Mouse (Mus musculus): Measurements from ENCODE around the gene Rprml.
A peak's percentile ranks its signal among the peaks of the same experiment; 100 is the strongest.

The Rprml gene

DNA sequence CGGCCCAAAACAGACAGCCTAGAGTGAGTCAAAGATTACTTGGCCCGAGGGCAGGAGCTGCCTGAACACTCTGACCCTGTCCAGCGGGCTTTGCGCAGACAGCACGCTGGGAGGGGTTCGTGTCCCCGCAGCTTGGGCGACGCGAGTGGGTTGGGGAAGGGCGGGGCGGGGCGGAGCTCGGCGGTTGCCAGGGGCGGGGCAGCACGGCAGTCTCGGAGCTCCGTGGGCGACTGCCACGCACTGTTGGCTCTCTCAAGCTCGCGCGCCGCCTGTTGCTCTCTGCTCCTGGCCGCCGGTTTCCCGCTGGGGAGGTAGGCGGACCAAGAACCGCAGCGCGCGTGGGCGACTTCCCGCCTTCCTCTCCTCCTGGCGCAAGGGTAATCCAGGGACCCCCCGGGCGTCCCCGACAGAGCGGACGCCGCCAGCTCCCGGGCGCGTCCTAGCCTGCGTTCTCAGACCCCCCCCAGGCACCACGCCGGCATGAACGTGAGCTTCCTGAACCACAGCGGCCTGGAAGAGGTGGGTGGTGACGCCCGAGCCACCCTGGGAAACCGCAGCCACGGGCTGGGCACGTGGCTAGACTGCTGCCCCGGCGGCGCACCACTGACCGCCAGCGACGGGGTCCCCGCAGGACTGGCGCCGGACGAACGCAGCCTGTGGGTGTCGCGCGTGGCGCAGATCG is at the start of gene Rprml:
Rprml (plus strand) TSS at position 270 of the 682 bp plus-strand sequence.
- DNase-seq = no peak

DNA sequence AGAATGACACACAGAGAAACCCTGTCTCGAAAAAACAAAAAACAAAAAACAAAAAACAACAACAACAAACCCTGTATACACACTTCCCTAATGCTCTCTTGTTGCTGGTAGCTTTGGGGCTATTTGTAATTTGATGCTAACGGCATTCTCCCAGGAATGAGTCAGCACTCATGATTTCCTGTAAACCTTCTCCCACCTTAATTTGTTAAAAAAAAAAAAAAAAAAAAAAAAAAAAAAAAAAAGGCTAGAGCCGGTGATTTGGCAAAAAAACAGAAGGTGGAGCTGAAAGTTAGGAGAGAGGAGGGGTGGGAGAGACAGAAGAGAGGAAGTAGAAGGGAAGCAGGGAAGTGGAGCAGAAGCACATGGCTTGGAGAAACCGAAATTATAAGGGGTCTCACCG is 42.8 kb upstream of the Rprml start:
- DNase-seq = no peak

DNA sequence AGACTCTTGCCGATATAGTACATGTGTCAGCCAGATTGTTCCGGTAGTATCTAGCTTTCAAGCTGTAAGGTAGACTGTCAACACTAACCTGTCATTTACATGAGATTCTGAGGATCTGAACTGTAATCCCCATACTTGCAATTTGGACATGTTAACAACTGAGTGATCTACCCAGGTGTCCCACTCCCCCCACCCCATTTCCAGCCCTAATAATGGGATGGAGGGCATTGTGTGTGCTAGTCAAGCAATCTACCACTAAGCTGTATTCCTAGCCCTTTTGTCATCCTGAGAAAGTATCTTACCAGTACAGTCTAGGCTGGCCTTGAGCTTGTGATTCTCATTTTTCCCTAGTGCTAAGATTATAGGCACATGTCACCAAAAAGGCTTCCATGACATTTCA is 38.6 kb upstream of the Rprml start:
- no peak for DNase-seq

DNA sequence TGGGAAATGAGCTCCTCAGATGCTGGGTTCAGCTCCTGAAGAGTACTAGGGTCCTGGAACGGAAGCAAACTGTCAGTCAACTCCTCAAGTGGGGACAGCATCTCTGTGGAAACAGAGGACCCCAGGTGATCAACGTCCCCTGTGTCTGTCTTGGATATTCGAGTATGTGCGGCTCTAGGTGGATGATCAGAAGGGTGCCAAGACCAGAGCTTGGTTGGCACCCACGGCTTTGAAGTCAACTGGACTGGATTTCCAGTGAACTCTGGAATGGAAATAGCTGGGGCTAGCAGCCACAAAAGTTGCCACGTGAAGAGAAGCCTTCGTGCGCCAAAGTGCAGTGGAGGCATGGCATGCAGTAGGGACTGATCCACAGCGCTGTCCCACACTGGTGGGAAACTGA is 28.3 kb upstream of the Rprml start, which contains the start of gene Gm884:
Gm884 (minus strand) TSS at position 101 of the 400 bp plus-strand sequence.
- DNase-seq = no peak

DNA sequence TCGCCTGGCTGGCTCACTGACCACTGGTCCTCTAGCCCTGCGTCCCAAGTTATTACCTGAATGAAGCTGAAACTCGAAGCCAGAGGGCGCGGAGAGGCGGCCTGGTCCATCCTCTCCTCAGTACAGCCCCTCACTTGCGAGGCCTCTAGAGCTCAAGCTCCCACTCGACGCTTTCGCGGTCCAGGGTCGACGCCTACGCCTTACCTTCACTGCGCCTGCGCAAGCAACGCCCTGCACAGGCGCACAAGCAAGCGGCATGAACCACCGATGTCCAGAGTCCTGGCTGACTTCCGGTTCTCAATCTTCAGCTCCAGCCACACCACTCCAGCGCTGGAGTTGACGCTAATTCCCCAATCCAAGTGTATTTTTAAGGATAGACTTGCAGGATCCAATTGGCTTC is 21.9 kb upstream of the Rprml start:
- no peak for DNase-seq

DNA sequence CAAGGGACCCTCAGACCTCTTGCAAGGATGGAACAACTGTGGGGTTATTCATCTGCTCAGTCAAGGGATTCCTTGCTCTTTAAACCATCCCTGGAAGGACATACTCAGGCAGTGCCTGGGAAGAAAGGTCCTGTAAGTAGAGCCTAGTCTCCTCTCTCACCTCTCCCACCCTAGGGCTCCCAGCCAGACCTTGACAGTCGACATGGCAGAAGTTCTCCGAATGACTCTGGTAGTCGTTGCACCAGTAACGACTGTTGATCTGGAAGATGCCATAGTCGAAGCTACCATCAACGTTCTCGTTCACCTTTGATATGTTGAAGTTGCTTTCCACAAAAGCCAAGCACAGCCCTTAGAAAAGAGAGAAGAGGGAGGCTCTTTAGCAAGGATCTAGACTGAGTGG is 14.6 kb upstream of the Rprml start:
- no peak for DNase-seq

DNA sequence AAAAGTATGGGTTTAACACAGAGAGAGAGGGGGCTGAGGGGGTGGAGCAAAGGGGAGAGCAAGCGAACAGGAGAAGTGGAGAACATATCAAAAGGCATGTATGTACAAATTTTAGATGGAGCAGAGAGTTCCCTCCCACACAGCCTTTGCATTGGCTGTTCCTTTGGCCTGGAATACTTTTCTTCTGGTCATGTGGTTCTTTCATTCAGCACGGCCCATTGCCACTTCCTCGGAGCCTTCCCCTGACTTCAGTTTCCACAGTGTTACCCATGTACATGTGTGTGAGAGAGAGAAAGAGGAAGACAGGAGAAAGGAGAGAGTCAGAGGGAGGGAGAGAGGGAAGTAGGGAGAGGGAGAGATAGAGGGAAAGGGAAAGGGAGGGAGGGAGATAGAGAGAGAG is 13.9 kb upstream of the Rprml start:
- no peak for DNase-seq

DNA sequence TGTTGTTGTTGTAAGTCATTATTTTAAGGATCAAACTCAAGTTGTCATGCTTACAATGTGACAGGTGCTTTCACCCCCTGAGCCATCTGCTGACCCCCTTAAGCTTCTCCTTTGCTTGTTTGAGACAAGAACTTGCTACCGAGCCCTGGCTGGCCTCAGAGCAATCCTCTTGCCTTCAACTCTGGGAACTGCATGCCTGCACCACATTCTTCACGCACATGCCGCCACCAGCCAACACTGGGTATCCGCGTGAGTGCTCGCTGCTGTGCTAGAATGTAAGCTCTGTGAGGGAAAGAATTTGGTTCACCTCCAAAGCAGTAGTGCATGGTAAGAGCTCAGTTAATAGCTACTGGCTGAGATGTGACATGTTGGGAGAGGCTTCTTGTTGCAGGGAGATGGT is 13.1 kb upstream of the Rprml start:
- no peak for DNase-seq

DNA sequence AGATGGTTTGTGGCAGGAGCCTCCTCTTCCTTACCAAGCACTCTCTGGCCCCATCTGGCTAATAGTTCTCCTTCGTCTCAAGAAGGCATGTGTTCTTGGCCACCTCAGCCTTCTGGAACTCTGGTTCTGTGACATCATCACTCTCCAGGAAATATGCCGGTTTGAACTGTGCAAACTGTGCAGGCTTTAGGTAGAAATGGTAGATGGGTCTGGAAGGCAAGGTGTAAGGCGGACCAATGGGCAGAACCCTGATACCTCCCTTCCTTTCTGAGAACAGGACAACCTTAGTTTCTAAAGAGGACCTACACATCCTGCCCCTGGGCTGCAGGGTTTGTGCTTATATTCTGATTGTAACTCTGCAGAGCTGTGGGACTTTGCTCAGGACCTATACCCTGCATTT is 10.6 kb upstream of the Rprml start, which contains the start of gene Lyzl6:
Lyzl6 (minus strand) TSS at position 101 of the 400 bp plus-strand sequence.
- DNase-seq = no peak

DNA sequence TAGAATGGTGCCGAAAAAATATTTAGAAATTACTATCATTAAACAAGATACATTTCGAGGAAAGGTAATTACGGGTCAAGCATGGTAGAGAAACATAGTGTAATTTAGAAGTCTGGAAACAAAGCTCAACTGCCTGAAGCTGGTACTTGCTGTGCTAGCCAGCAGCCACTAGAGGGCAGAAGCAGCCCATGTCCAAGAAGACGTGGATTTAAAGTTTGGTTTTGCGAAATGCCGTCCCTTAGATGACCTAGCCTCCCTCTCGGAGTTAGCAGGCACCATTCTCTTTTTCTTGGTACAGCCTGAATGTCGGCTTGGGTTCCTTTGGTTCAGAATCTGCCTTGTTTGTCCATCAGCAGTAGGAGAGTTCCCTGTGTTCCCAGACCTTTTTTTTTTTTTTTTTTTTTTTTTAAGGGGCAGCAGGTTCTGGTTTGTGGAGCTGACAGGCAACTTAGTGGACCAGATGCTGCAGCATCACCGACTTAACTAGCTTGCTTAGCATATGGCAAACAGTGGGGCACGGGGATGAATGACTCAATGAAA is 9.9 kb upstream of the Rprml start:
- peak in 1 of 2 experiments; percentile 55 for DNase-seq

DNA sequence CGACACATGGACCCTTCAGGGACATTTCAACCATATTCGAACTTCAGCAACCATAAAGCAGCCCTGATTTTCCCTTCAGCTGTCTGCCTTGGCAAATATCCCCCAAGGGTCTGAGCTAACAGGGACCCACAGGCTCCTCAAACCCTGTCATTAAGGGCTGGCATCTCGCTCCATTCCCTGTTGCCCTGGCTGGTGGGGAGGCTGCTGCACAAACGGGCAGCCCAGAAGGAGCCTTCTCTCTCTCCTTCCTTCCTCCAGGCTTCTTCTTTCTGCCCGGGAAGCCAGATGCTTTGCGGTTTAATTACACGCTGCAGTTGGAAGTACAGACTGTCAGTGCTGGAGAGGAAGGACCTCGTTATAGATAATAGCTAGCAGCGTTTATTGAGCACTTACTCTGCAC is 6.2 kb upstream of the Rprml start:
- DNase-seq = no peak

DNA sequence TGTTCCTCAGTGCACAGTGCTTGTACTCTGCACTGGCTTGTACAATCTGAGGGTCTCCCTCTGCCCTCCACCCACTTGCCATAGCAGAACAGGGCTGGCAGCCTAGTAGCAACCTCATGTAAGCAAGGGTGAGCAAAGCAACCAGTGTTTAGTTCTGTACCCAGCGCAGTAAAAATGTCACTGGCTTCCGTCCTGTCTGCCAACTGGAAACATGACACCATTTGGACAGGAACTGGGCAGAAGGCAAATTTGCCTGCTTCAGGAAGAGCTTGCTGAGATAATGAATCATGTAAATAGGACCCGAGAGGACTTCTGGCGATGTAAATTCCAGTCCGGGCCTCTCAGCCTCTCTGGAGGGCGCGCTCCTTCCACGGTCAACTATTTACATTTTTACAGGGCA is 3.6 kb upstream of the Rprml start:
- no peak for DNase-seq

DNA sequence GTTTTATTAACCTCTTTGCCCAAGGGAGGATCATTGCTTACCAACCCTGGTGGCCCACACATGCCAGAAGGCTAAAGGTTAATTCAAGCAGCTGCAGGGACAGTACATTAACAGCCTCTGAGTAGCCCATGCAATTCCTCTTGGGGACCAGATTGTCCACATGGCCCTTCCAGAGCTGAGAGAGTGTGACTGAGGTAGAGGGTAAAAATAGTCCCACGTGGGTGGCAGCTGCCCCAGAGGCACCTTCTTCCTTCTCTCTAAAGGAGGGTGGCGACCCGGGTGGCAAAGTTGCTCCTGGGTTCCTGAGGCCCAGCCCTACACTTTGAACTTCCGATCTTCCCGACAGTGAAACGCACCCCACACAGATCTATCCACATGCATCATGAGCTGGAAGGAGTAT is 3.1 kb upstream of the Rprml start:
- DNase-seq = no peak

DNA sequence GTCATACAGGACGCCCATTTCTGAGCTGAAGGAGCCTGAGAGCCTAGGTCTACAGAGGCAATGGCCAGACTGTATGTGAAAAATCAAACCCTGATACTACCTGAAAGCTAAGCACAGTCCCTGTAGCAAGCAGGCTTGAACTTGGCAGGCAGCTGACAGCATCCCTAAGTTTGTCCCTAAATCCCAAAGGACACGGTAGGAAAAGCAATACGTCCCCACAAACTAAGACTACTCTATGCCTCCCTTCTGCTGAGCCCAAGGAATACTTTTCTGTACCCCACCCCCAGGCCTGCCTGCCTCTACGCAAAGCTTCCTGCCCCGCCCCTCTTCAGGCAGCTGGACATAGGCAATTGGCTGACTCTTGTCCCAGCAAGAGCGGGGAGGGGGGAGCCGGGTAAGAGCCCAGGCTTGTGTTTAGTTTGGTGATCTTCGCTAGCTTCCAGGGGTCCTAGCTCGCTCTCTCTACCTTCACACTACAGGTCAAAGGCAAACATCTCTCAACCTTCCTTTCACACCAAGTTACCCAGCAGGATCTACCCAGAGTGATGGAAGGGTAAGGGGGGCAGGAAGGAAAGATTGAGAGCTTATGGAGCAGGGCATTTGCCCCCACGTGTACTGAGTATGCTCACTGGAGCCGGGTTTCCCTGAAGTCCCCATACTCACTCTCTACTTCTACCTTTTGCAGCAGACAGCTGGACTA is 1.3 kb upstream of the Rprml start:
- DNase-seq = no peak

DNA sequence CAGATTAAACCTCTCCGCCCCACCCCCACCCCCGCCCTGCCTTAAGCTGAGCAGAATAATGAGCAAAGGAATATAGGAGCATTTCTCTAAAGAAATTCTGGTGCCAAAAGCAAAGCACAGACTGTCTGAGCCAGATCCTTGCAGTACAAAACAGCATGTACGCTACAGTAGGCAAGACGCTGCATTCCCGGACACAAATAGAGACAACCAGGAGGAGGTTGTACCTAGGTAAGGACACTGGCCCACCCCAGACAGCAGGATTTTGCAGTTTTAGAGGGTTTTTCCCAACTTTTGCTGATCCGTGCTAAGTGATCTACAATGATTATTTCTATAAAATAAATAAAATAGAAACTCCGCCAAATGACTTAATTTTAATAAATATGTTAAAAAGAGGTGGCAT is 714 bp upstream of the Rprml start:
- no peak for DNase-seq

DNA sequence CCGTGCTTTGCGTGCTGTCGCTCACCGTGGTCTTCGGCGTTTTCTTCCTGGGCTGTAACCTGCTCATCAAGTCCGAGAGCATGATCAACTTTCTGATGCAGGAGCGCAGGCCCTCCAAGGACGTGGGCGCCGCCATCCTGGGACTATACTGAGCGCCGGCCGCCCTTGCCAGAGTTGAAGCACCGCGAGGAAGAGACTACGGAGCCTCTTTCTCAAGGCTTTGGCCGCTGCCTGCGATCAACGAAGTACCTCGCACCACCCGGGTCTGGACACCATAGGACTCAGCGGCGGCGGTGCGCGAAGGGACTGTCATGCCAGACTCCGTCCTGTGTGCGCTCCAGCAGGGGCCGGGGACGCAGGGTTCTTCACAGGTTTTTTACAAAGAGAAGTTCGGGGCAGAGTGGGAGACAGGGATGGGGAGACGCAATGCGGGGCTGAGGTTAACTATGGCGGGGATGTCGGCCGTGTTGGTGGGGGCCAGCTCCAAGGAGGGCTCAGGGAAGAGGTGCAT is 668 bp downstream of the Rprml start:
- DNase-seq = no peak

DNA sequence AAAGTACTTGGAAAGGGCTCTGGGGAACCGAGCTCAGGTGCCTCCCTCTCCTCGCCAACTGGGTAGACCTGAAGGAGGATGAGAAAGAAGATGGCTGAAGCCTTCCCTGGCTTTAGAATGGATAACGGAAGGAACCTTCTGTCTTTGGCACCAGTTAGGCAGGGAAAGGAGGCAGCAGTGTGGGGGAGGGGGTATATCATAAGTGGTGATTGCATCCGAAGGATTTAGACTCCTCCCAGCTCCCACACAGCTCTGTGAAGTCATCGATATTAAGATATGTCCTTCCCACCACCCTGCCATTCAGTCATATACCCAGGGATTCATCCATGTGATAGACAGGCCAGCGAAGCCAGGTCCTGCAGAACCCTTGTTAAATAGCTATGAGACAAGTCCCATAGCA is 2.1 kb downstream of the Rprml start:
- no peak for DNase-seq

DNA sequence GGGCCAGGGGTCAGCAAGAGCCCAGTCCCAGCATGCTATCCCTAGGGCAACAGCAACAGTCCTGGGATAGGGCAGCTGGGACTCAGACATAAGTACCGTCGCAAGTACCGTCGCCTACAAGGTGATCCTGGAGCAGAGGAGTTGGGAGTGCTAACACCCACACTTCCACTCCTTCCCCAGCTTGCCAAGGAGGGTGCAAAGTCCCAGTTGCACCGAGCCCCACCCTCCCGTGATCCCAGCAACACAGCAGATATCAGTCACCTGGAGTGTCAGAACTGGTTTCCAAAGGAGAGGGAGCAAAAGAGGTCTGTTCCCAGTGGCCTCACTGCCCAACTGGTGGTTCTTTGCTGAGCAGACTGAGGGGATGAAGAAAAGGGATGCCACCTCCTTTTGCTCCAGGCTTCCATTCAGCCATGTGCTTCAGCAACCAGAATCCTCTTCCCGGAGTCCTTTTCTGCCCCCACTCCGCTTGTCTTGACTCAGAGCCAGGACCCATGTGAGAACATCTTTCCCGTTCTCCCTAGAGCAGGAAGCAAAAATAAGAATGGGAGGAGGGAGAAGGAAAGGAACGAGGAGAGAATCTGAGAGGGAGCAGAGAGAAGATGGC is 4.1 kb downstream of the Rprml start:
- DNase-seq = no peak

DNA sequence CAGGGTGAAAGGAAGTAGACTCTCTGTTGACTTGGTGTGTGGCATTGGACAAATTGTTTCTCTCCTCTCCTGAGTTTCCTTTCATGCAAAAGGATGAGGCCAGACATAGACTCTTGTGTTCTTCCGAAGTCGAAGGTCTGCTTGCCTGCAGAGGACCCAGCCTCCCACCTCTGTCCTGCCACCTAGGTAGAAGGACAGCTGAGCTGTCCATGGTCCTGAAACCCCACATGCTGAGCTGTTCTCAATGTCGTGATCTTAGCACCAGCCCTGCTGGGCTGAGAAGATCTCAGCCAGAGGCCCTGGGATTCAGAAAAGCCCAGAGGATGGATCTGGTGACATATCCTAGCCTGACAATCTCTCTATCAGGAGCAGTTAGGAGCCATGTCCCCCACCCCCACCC is 7.2 kb downstream of the Rprml start:
- DNase-seq = peak; percentile 61 to 78

DNA sequence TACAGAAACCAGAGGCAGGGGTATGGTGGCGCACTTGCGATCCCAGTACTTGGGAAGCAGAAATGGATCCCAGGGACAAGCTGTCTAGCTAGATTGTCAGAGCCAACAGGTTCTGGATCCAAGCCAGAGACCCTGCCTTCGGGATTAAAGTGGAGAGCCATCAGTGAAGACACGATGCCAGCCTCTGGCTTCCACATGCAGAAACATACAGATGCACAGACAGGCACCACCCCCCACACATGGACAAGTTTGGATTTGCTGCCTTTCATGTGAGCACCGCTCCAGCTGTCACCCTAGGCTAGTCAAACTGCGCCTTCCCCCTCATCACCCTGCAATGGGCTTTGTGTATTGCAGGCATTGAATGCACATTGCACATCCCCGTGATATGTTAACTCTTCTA is 8.8 kb downstream of the Rprml start:
- no peak for DNase-seq

DNA sequence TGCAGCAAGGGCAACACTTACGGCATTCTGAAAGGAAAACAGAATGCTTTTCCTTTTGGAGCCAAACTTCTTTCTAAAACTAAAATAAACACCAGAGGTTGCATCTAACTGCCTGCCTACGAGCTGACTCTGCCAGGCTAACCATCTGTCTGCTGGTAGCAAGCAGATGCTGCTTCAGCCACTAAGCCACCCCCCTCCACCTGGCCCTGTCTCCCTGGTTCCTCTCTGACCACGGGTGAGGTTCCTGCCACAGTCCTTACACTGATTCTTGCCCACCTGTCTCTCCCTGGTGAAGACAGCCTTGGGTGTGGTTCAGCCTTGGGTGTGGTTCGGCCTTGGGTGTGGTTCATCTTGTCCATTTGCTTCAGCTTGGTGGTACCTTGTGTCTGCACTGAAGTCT is 12.5 kb downstream of the Rprml start:
- DNase-seq = no peak

DNA sequence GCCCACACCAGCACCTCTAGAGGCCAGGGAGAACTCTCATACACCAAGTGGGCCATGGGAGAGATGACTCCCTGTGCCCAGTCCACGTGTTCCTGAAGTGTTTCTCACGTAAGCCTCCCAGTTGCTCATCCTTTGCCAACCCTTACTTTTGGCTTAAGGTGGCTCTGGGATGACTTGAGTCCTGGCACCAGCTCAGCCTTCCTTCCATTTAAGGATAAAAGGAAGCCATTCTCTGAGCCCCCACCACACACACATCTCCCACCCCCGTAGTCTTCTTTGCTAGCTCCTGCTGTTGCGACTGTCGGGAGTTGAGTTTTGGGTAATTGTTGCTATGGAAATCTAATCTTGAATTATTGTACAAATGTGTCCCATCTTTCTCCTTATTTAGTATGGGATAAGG is 13.2 kb downstream of the Rprml start:
- DNase-seq = no peak

DNA sequence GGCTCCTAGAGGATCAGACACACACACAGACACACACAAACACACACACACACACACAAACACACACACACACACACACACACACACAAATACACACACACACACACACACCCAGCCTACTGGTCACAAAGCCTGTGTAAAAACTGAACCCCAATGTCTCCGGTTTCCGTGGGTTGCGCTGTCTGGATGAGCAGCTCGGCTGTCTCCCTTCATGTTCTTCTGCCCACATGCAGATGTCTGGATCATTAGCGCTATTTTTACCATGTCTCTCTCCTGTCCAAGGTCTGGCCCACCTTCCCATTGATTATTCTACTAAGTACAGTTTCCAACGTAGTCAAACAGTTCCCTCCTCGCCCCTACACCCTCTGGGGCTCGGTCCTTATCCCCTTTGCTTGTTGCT is 13.7 kb downstream of the Rprml start:
- no peak for DNase-seq

DNA sequence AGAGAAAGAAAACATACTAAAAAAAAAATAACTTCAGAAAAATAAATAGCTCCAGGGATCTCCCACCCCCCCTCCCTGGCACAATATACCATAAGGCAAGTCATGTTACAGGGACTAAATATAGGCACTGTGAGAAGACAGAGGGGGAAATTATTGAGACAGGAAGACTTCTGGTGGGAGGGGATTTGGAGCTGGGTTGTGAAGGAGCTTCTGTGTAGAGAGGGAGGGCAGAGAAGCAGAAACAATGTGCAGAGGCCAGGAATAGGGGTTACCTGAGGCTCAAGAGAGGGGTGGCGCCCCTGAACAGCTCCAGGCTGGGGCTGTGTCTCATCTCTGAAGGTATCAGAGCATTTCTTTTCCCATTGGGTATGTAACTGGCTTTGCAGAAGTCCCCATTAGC is 16.3 kb downstream of the Rprml start:
- DNase-seq = no peak
